34 mouse cellular contexts compared by ENCODE assay signal in genomic region chr1:136214304-136214703, GRCm38 (mm10). TPM values are rescaled to one million over a fixed set of nuclear protein-coding genes. Genes with fewer than 3 reads are reported as not detected.
"Had no signal": no experiment of that assay in that cellular context is flagged by ENCODE, and none has a peak within 500 bp of the region (broad histone marks: within the 10 kb centered on the region; RNA-seq: fewer than 3 reads in every experiment).

No protein-coding gene starts in this region.

- H3K27me3 ChIP-seq: heart, embryonic 13.5 days; heart, embryonic 15.5 days; hindbrain, embryonic 13.5 days; hindbrain, embryonic 15.5 days; kidney, embryonic 15.5 days; limb, embryonic 13.5 days; limb, embryonic 15.5 days had no signal

- H3K4me1 ChIP-seq: heart, embryonic 10.5 days; heart, embryonic 13.5 days; heart, embryonic 15.5 days; hindbrain, embryonic 13.5 days; hindbrain, embryonic 15.5 days; kidney, embryonic 15.5 days; limb, embryonic 13.5 days had no signal

- H3K4me3 ChIP-seq: heart, embryonic 10.5 days; heart, embryonic 13.5 days; heart, embryonic 15.5 days; hindbrain, embryonic 13.5 days; hindbrain, embryonic 15.5 days; kidney, embryonic 15.5 days; limb, embryonic 13.5 days; limb, embryonic 15.5 days had no signal

- H3K9me3 ChIP-seq: heart, embryonic 10.5 days; heart, embryonic 13.5 days; heart, embryonic 15.5 days; hindbrain, embryonic 13.5 days; hindbrain, embryonic 15.5 days; kidney, embryonic 15.5 days; limb, embryonic 13.5 days; limb, embryonic 15.5 days had no signal

- H3K9ac ChIP-seq: forebrain, postnatal 0 days; heart, embryonic 13.5 days; heart, embryonic 15.5 days; hindbrain, embryonic 13.5 days; hindbrain, embryonic 15.5 days; kidney, embryonic 15.5 days; limb, embryonic 13.5 days; limb, embryonic 15.5 days had no signal

- H3K36me3 ChIP-seq: heart, embryonic 13.5 days; heart, embryonic 15.5 days; hindbrain, embryonic 15.5 days had no signal

- DNase-seq: forebrain, postnatal 0 days; gastrocnemius, postnatal 14 days; gastrocnemius, postnatal 36 days; heart, adult 18-20 months; heart, postnatal 14 days; heart, postnatal 36 days; kidney, adult 11 months; kidney, adult 2 months; kidney, adult 9 months; kidney, postnatal 14 days; kidney, postnatal 36 days; layer of hippocampus, adult 9-11 months; layer of hippocampus, postnatal 36 days; left cerebral cortex, postnatal 4 days had no signal

- H3K4me2 ChIP-seq: heart, embryonic 13.5 days; heart, embryonic 15.5 days; hindbrain, embryonic 13.5 days; hindbrain, embryonic 15.5 days; kidney, embryonic 15.5 days; limb, embryonic 13.5 days; limb, embryonic 15.5 days had no signal

- H3K27ac ChIP-seq: heart, embryonic 10.5 days; heart, embryonic 13.5 days; heart, embryonic 15.5 days; hindbrain, embryonic 13.5 days; hindbrain, embryonic 15.5 days; hindbrain, postnatal 0 days; kidney, embryonic 15.5 days; kidney, postnatal 0 days; limb, embryonic 13.5 days; limb, embryonic 15.5 days had no signal

RNA-seq across cellular contexts. Expression of gene Mroh3, which starts 1.7 kb away (rescaled TPM):
- total RNA-seq: forebrain, postnatal 0 days; gastrocnemius, adult 18-20 months; gastrocnemius, adult 8-10 months; gastrocnemius, postnatal 14 days; gastrocnemius, postnatal 36 days; heart, adult 18-20 months; heart, adult 8-10 months; heart, postnatal 14 days; heart, postnatal 36 days; hematopoietic stem cell, adult 5-6 weeks had no signal
- polyA plus RNA-seq: forebrain, postnatal 0 days; heart, embryonic 13.5 days; heart, embryonic 15.5 days; heart, postnatal 0 days; hindbrain, embryonic 13.5 days; hindbrain, embryonic 15.5 days; kidney, postnatal 0 days; limb, embryonic 13.5 days; limb, embryonic 15.5 days had no signal

RNA-seq across cellular contexts. Expression of gene Inava, which starts 19.8 kb away (rescaled TPM):
- total RNA-seq: gastrocnemius, adult 18-20 months; gastrocnemius, adult 8-10 months; gastrocnemius, postnatal 14 days; gastrocnemius, postnatal 36 days; heart, adult 18-20 months; heart, adult 8-10 months; heart, postnatal 36 days; hematopoietic stem cell, adult 5-6 weeks had no signal
- polyA plus RNA-seq: heart, postnatal 0 days had no signal

RNA-seq across cellular contexts. Expression of gene Gpr25, which starts 46.4 kb away (rescaled TPM):
- total RNA-seq: gastrocnemius, adult 18-20 months; gastrocnemius, adult 8-10 months; gastrocnemius, postnatal 14 days; gastrocnemius, postnatal 36 days; heart, adult 18-20 months; heart, adult 8-10 months; heart, postnatal 14 days; heart, postnatal 36 days; hematopoietic stem cell, adult 5-6 weeks had no signal
- polyA plus RNA-seq: gonadal fat pad, adult 2 months; heart, embryonic 10.5 days; heart, embryonic 13.5 days; heart, postnatal 0 days; hindbrain, embryonic 11.5 days; intestine, embryonic 14.5 days; intestine, embryonic 16.5 days; kidney, embryonic 15.5 days; kidney, postnatal 0 days; limb, embryonic 11.5 days; limb, embryonic 13.5 days; limb, embryonic 15.5 days had no signal
